Mouse (Mus musculus) lung, adult 2 months (tissue): ENCODE measurements around the gene Gpr35.

ENCODE experiments used
- CTCF ChIP-seq: fragments of 200-500 bp; IDR thresholded peaks from 2 replicates; pipeline ENCODE4 v1.5.1; 2011; ENCODE audit warnings: mild to moderate bottlenecking, low read length, control low read depth; ENCODE audit not compliant: insufficient read depth
- POLR2A ChIP-seq: fragments of 200-500 bp; IDR thresholded peaks from 2 replicates; pipeline ENCODE4 v1.6.1; 2011; ENCODE audit warnings: low read depth, mild to moderate bottlenecking, control low read depth, low read length, borderline replicate concordance; ENCODE audit errors: extremely low read depth

DNA sequence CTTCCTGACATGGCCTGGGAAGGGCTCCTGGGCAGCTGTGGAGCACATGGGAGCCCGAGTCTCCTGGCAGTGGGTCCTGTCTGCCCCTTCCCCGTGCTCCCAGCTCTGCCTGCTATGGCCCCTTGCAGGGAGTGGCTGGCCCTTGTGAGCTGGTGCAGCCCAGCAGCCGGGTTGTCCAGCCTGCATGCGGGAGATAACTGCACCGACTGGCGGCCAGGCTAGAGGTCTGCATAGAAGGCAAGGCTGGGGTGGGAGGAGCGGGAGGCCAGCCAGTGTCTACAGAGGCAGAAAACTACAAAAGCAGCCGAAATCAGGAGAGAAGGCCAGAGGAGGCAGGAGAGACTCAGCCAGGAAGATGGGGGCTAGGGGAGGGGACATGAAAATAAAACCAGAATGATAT, 83.3 kb downstream of the Gpr35 start:
- TF ChIP-seq CTCF (no peak), POLR2A (no peak)
